Mouse (Mus musculus): ENCODE measurements around the gene Tra2a. TPM values are rescaled to one million over a fixed set of nuclear protein-coding genes. Genes with fewer than 3 reads are reported as not detected.

The Tra2a gene
- polyA plus RNA-seq, 1 experiment from 2014 or later, result 122 TPM

Other genes starting within 250 kb of the Tra2a start
- 0.75 and 0.81 TPM in 2 replicates for gene Gpnmb, start 227.5 kb downstream of the Tra2a start, polyA plus RNA-seq (2016; fragmentation: Nextera tagmentation; extraction: Ambion mirVana)
- gene Malsu1, start 190.2 kb downstream of the Tra2a start, polyA plus RNA-seq (2016; fragmentation: Nextera tagmentation; extraction: Ambion mirVana), result 69.7 and 79.3 TPM in 2 replicates
- gene Igf2bp3, start 49.1 kb downstream of the Tra2a start, polyA plus RNA-seq (2016; fragmentation: Nextera tagmentation; extraction: Ambion mirVana), result 127 and 143 TPM in 2 replicates
- gene Ccdc126, start 55.2 kb upstream of the Tra2a start, polyA plus RNA-seq (2016; fragmentation: Nextera tagmentation; extraction: Ambion mirVana), result 4.7 and 6.6 TPM in 2 replicates
- 5.2 and 6.4 TPM in 2 replicates for gene Fam221a, start 103.7 kb upstream of the Tra2a start, polyA plus RNA-seq (2016; fragmentation: Nextera tagmentation; extraction: Ambion mirVana)
- 0.10 TPM in 1 of 2 replicates, not detected in the other for gene Stk31, start 131.6 kb upstream of the Tra2a start, polyA plus RNA-seq (2016; fragmentation: Nextera tagmentation; extraction: Ambion mirVana)